Comparison of ENCODE assay signal across 9 mouse cellular contexts in the genomic region with DNA sequence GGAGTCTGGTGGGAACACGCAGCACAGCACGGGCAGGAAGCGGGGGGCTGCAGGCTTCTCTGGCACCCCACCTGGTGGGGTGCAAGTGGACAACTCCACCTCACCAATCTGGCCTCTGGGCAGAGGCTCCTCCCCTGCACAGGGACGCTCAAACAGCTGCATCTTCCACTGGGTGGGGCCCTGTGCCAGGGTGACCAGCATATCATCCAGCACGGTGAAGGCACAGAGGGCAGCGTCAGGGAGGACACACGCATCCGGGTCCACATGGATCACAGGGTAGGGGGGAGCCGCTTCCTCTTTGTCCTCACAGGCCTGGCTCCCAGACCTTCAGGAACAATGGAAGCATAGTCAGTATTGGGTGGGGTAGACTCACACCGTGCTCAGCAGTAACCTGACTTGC. TPM values are rescaled to one million over a fixed set of nuclear protein-coding genes. Genes with fewer than 3 reads are reported as not detected.
A peak's percentile ranks its signal among the peaks of the same experiment; 100 is the strongest.
DNase-seq lines count a peak whose midpoint lies in the region; ATAC-seq and TF ChIP-seq lines count a peak whose summit lies in the region.
"Had no signal": no experiment of that assay in that cellular context is flagged by ENCODE, and none has a peak within 500 bp of the region (broad histone marks: within the 10 kb centered on the region; RNA-seq: fewer than 3 reads in every experiment).

No protein-coding gene starts in this region.

- peak overlapping the region; percentile 66 for H3K4me3 ChIP-seq in embryonic fibroblast, embryonic 13.5 days (ENCODE audit: insufficient read depth, low read length)
- H3K4me3 ChIP-seq in intestine, embryonic 14.5 days (ENCODE audit: low read depth, low read length), result peak overlapping the region; percentile 91; the same call in 1 of the 2 replicates
- H3K4me3 ChIP-seq in neural tube, embryonic 12.5 days, result peak overlapping the region; percentile 87

- TF ChIP-seq POLR2A in embryonic fibroblast, embryonic 13.5 days (IDR thresholded peaks at IDR 0.05; ENCODE audit: low read depth, low read length), result no peak

- no peak overlapping the region for H3K27ac ChIP-seq in embryonic fibroblast, embryonic 13.5 days (ENCODE audit: insufficient read depth, low read length)
- no peak overlapping the region for H3K27ac ChIP-seq in intestine, embryonic 14.5 days (ENCODE audit: low read depth)
- H3K27ac ChIP-seq in neural tube, embryonic 12.5 days, result no peak overlapping the region

- H3K36me3 ChIP-seq in intestine, embryonic 14.5 days (ENCODE audit: control insufficient read depth, insufficient read depth, low read length), result peaks cover 78% of the 10 kb centered on the region
- peaks cover 68% of the 10 kb centered on the region for H3K36me3 ChIP-seq in neural tube, embryonic 12.5 days

- no peak for TF ChIP-seq CTCF in embryonic fibroblast, embryonic 13.5 days (IDR thresholded peaks at IDR 0.05; ENCODE audit: borderline replicate concordance, insufficient read depth, low read length)

- peak overlapping the region; percentile 95 for H3K4me2 ChIP-seq in intestine, embryonic 14.5 days (ENCODE audit: low read length)
- peak overlapping the region; percentile 98 for H3K4me2 ChIP-seq in neural tube, embryonic 12.5 days (replicated peaks)

- no peaks in the 10 kb centered on the region for H3K4me1 ChIP-seq in embryonic fibroblast, embryonic 13.5 days (ENCODE audit: control insufficient read depth, insufficient read depth, low read length)
- peaks cover 16% of the 10 kb centered on the region for H3K4me1 ChIP-seq in intestine, embryonic 14.5 days (replicated peaks; ENCODE audit: control insufficient read depth, insufficient read depth, low read length)
- H3K4me1 ChIP-seq in neural tube, embryonic 12.5 days, result peaks cover 22% of the 10 kb centered on the region

- DNase-seq in kidney, postnatal 10 days, result peak; percentile 43
- no peak for DNase-seq in kidney, postnatal 25 days
- no peak for DNase-seq in intestine, embryonic 14.5 days (ENCODE audit: low spot score)
- DNase-seq in c-Kit-positive CD71-positive TER-119-positive erythroid progenitor cells, embryonic 14.5 days (ENCODE audit: low spot score), result no peak
- DNase-seq in embryo, embryonic 10.5 days (ENCODE audit: low spot score), result no peak

- H3K9me3 ChIP-seq in intestine, embryonic 14.5 days (ENCODE audit: control insufficient read depth, low read length), result no peaks in the 10 kb centered on the region
- no peaks in the 10 kb centered on the region for H3K9me3 ChIP-seq in neural tube, embryonic 12.5 days

- H3K27me3 ChIP-seq in intestine, embryonic 14.5 days (replicated peaks; ENCODE audit: control insufficient read depth, insufficient read depth, low read length), result no peaks in the 10 kb centered on the region
- no peaks in the 10 kb centered on the region for H3K27me3 ChIP-seq in neural tube, embryonic 12.5 days (replicated peaks)

- no peak for ATAC-seq in intestine, embryonic 14.5 days (replicated peaks; ENCODE audit: low FRiP score, low TSS enrichment, low read depth)
- no peak for ATAC-seq in neural tube, embryonic 12.5 days (ENCODE audit: low FRiP score, low read depth)
- no peak for ATAC-seq in monocyte, adult 5-6 weeks (replicated peaks; ENCODE audit: insufficient number of reproducible peaks, low FRiP score, low TSS enrichment, poor library complexity, severe bottlenecking)

- H3K9ac ChIP-seq in intestine, embryonic 14.5 days (ENCODE audit: low read length), result peak overlapping the region; percentile 72; the same call in 1 of the 2 replicates
- H3K9ac ChIP-seq in neural tube, embryonic 12.5 days, result peak overlapping the region; percentile 86

- 75% methylated on average over 10 of the region's 10 CpGs for WGBS in intestine, embryonic 14.5 days
- WGBS in neural tube, embryonic 12.5 days, result 78% methylated on average over 10 of the region's 10 CpGs

RNA-seq across cellular contexts. Expression of gene Faap100, which starts 1.2 kb away (rescaled TPM):
- polyA plus RNA-seq in embryonic fibroblast, embryonic 13.5 days (2011; ENCODE audit: insufficient read length, low read depth, missing spikeins), result 8.5 and 10.9 TPM in 2 replicates
- polyA plus RNA-seq in intestine, embryonic 14.5 days (2014; fragmentation: Nextera tagmentation; extraction: Ambion mirVana), result 32.6 and 37.0 TPM in 2 replicates
- 51.0 and 53.4 TPM in 2 replicates for polyA plus RNA-seq in neural tube, embryonic 12.5 days (2016; fragmentation: Nextera tagmentation; extraction: Ambion mirVana)
- 5.5 to 16.4 TPM (median 9.4 TPM) in 3 replicates for total RNA-seq in monocyte, adult 5-6 weeks (2017)

RNA-seq across cellular contexts. Expression of gene Fscn2, which starts 16.0 kb away (rescaled TPM):
- polyA plus RNA-seq in embryonic fibroblast, embryonic 13.5 days (2011; ENCODE audit: insufficient read length, low read depth, missing spikeins), result not detected in 2 replicates
- 0.12 and 0.65 TPM in 2 replicates for polyA plus RNA-seq in intestine, embryonic 14.5 days (2014; fragmentation: Nextera tagmentation; extraction: Ambion mirVana)
- 1.1 and 1.6 TPM in 2 replicates for polyA plus RNA-seq in neural tube, embryonic 12.5 days (2016; fragmentation: Nextera tagmentation; extraction: Ambion mirVana)
- 0.29 to 0.75 TPM in 2 of 3 replicates, not detected in the other for total RNA-seq in monocyte, adult 5-6 weeks (2017)
- polyA plus RNA-seq: large intestine, adult 2 months had no signal

RNA-seq across cellular contexts. Expression of gene Actg1, which starts 29.0 kb away (rescaled TPM):
- 5,586 and 6,404 TPM in 2 replicates for polyA plus RNA-seq in embryonic fibroblast, embryonic 13.5 days (2011; ENCODE audit: insufficient read length, low read depth, missing spikeins)
- 2,797 and 3,021 TPM in 2 replicates for polyA plus RNA-seq in intestine, embryonic 14.5 days (2014; fragmentation: Nextera tagmentation; extraction: Ambion mirVana)
- polyA plus RNA-seq in neural tube, embryonic 12.5 days (2016; fragmentation: Nextera tagmentation; extraction: Ambion mirVana), result 3,655 and 3,681 TPM in 2 replicates
- total RNA-seq in monocyte, adult 5-6 weeks (2017), result 1,753 to 2,142 TPM (median 1,849 TPM) in 3 replicates
